Mouse (Mus musculus) liver, adult 2 months (tissue): ENCODE data around the gene Scn4a. TPM values are rescaled to one million over a fixed set of nuclear protein-coding genes. Genes with fewer than 3 reads are reported as not detected.
A peak's percentile ranks its signal among the peaks of the same experiment; 100 is the strongest.

Source experiments
- DNase-seq: peaks from one replicate; pipeline ENCODE4 v3.0.0-alpha.2; 2011; ENCODE audit warnings: low read depth, low spot score; ENCODE audit errors: extremely low read depth
- H3K27ac ChIP-seq: fragments of 200-500 bp; replicated peaks from 2 replicates; pipeline ENCODE4 v1.5.1; 2012; ENCODE audit warnings: low read depth, mild to moderate bottlenecking, control low read depth, inconsistent platforms, low read length; ENCODE audit not compliant: insufficient read depth
- H3K27me3 ChIP-seq: fragments of 200-500 bp; 2 replicates; pipeline ENCODE4 v1.6.1; 2012; ENCODE audit warnings: mild to moderate bottlenecking, moderate library complexity, low read length, inconsistent platforms; ENCODE audit not compliant: control insufficient read depth, insufficient read depth
- H3K36me3 ChIP-seq: fragments of 200-500 bp; 2 replicates; pipeline ENCODE4 v1.6.1; 2012; ENCODE audit warnings: low read length, inconsistent platforms; ENCODE audit not compliant: control insufficient read depth, insufficient read depth
- H3K4me1 ChIP-seq: fragments of 200-500 bp; 2 replicates; pipeline ENCODE4 v1.6.1; 2011; ENCODE audit warnings: low read length; ENCODE audit not compliant: control insufficient read depth, insufficient read depth
- H3K4me3 ChIP-seq: fragments of 200-500 bp; 2 replicates; pipeline ENCODE4 v1.5.1; 2011; ENCODE audit warnings: low read depth, mild to moderate bottlenecking, control low read depth, low read length, moderate library complexity; ENCODE audit not compliant: insufficient read depth
- H3K79me2 ChIP-seq: fragments of 200-500 bp; 2 replicates; pipeline ENCODE4 v1.6.1; 2012; ENCODE audit warnings: inconsistent platforms, mild to moderate bottlenecking, low read length, moderate library complexity; ENCODE audit not compliant: control insufficient read depth, insufficient read depth
- H3K9ac ChIP-seq: fragments of 200-500 bp; 2 replicates; pipeline ENCODE4 v1.6.1; 2012; ENCODE audit warnings: low read depth, mild to moderate bottlenecking, control low read depth, inconsistent platforms, low read length
- CTCF ChIP-seq: fragments of 200-500 bp; IDR thresholded peaks from 2 replicates; pipeline ENCODE4 v1.5.1; 2011; ENCODE audit warnings: low read depth, low read length, control low read depth
- POLR2A ChIP-seq: fragments of 200-500 bp; IDR thresholded peaks from 2 replicates; pipeline ENCODE4 v1.6.1; 2011; ENCODE audit warnings: low read length, control low read depth; ENCODE audit not compliant: insufficient read depth; ENCODE audit errors: extremely low read depth
- WGBS: fragments of 180-500 bp; shearing (Covaris S2); methylation state at CpG from one replicate; pipeline ENCODE4 v1.1.7; 2018; 5-methylcytosine and 5-hydroxymethylcytosine counted together
- polyA plus RNA-seq: library from polyadenylated mRNA; depleted of rRNA; stranded (reverse); fragments of >200 nt; gene quantifications from 2 replicates; pipeline ENCODE4 v1.2.3, GENCODE M21; 2012
- total RNA-seq: library from RNA; depleted of rRNA; stranded (reverse); fragments of >200 nt; gene quantifications from 2 replicates; pipeline ENCODE4 v1.2.3, GENCODE M21; 2014

Scn4a gene
- total and polyA plus RNA-seq, 2 experiments = 0.02 to 0.09 TPM

DNA sequence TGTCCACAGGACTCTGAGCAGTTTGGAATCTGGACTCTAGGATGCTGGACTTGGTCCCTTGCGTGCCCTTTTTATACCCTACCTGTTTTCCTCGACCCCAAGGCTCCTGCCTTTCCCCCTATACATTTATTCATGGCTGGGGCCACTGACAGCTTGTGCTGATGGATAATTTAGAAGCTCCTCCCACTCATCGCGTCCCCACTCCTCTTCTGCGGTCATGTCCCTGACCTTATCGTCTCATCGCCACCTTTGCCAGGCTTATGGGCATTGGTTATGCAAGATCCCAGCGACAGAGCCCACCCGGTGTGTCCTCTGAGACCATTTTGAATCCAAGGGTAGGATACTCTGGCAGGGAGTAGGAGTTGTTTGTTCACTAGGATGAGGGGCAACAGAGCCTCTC, 51.3 kb downstream of the Scn4a start, which contains the start of gene Gh:
TSS of gene Gh (minus strand) at position 101 of the 400 bp plus-strand sequence.
- WGBS = 77% methylated on average over 9 of the region's 9 CpGs
- H3K79me2 ChIP-seq = no peaks in the 10 kb centered on the region
- H3K27me3 ChIP-seq = no peaks in the 10 kb centered on the region
- no peak for DNase-seq
- no peaks in the 10 kb centered on the region for H3K4me1 ChIP-seq
- no peak for TF ChIP-seq POLR2A
- TF ChIP-seq CTCF = no peak
- no peak within 1 kb of the TSS for H3K4me3 ChIP-seq
- no peak within 1 kb of the TSS for H3K27ac ChIP-seq
- H3K9ac ChIP-seq = no peak within 1 kb of the TSS
- no peaks in the 10 kb centered on the region for H3K36me3 ChIP-seq

DNA sequence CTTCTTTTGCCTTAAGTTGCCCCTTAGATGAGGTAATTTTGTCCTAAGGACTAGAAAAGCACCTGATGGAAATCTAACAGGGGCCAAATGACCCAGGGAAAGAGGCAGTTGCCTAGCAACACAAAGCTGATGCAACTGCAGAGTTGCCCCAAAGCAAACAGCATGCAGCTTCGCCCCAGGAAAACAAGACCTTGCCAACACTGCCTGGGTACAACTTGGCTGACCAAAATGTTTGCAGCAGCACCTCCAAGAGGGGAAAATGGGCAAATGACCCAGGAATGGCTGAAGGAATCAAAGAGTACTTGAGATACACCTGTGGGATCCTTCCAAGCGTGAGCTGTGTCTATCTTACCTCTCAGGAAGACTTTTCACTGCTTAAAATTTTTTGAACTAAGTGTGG, 61.2 kb downstream of the Scn4a start:
- Histone ChIP-seq H3K4me1 (no peaks in the 10 kb centered on the region), H3K27me3 (no peaks in the 10 kb centered on the region), H3K36me3 (no peaks in the 10 kb centered on the region), H3K9ac (no peak overlapping the region), H3K4me3 (no peak overlapping the region), H3K27ac (no peak overlapping the region), H3K79me2 (no peaks in the 10 kb centered on the region)
- DNase-seq = peak; percentile 75
- no peak for TF ChIP-seq POLR2A
- TF ChIP-seq CTCF = no peak
- 62% methylated on average over 2 of the region's 2 CpGs for WGBS

DNA sequence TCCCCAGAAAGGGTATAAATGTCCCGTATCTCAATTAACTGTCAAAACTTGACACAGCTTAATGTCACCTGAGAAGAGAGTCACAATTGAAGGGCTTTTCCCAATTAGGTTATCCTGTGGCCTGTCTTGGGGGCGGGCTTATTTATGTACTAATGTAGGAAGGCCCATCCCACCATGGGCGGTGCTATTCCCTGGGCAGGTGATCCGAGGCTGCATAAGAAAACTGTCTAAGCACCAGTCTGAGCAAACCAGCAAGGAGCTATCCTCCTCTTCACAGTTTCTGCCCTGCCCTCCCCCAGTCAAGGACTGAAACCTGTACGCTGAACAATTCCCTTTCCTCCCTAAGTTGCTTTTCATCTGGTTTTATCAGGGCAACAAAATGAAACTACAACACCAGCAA, 62.7 kb downstream of the Scn4a start:
- WGBS = 95% methylated on average over 5 of the region's 5 CpGs
- H3K4me1 ChIP-seq = no peaks in the 10 kb centered on the region
- TF ChIP-seq CTCF (no peak), POLR2A (no peak)
- H3K27me3 ChIP-seq = no peaks in the 10 kb centered on the region
- H3K9ac ChIP-seq = no peak overlapping the region
- H3K4me3 ChIP-seq = no peak overlapping the region
- no peak for DNase-seq
- no peaks in the 10 kb centered on the region for H3K36me3 ChIP-seq
- no peak overlapping the region for H3K27ac ChIP-seq
- H3K79me2 ChIP-seq = no peaks in the 10 kb centered on the region

DNA sequence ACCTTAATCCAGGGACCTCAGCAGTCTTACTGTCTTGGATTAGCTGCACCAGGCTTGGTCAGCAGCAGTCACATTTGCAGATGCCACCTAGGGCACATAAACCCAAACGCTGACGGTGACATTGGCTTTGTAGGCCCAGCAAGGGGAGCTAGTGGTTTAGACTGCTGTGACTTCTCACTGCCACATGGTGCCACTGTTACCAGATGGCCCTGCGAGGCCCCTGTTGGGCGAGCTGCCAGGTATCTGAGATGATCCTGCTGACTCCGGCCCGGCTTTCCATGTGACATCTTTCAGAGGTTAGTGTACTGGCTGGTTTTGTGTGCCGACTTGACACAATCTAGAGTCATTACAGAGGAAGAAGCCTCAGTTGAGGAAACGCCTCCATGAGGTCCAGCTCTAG, 63.7 kb downstream of the Scn4a start:
- Histone ChIP-seq H3K36me3 (no peaks in the 10 kb centered on the region), H3K79me2 (no peaks in the 10 kb centered on the region), H3K4me1 (no peaks in the 10 kb centered on the region), H3K27ac (no peak overlapping the region), H3K4me3 (no peak overlapping the region), H3K9ac (no peak overlapping the region), H3K27me3 (no peaks in the 10 kb centered on the region)
- DNase-seq = peak; percentile 45
- TF ChIP-seq CTCF (peak; percentile 49), POLR2A (no peak)
- 28% methylated on average over 8 of the region's 8 CpGs for WGBS

DNA sequence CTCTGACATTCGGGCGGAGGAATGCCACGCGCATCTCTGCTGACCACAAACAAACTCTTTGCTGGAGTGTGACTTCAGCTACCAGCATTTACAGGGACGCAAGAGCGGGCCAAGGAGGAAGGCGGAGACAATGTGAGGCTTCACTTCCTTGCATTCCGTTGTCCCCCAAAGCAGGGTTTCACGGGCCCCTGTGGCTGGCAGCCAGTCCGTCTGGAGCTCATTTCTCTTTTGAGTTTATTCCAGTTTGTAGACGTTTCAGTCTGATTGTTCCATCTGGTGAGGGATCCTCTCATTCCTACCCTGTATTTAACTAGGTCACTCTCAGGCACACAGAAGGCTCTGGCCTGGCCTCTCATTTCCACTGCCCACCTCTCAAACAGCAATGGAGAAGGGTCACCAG, 66.1 kb downstream of the Scn4a start:
- Histone ChIP-seq H3K9ac (no peak overlapping the region), H3K36me3 (no peaks in the 10 kb centered on the region), H3K79me2 (no peaks in the 10 kb centered on the region), H3K4me3 (no peak overlapping the region), H3K4me1 (no peaks in the 10 kb centered on the region), H3K27ac (no peak overlapping the region), H3K27me3 (no peaks in the 10 kb centered on the region)
- no peak for TF ChIP-seq POLR2A
- no peak for TF ChIP-seq CTCF
- 83% methylated on average over 11 of the region's 11 CpGs for WGBS
- no peak for DNase-seq

DNA sequence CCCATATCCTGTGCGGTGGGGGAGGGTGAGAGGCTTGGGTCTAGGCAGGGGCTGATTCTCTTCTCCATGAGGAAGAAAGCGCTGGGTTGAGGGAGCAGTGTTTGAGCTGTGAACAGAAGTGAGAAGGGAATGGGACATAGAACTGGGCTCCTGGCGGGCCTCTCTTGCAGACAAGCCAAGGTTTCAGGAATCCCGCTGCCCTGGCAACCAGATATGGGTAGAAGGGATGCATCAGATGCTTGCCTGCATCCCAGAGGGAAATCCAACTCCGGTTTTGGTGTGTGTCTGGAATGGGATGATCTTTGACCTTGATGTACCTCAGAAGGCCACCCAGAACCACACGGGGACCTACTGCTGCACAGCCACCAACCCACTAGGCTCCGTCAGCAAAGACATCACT, 66.9 kb downstream of the Scn4a start:
- WGBS = 85% methylated on average over 7 of the region's 7 CpGs

More for the DNA sequence above, 66.9 kb downstream of the Scn4a start:
- H3K4me3 ChIP-seq = no peak overlapping the region
- H3K4me1 ChIP-seq = no peaks in the 10 kb centered on the region
- H3K27ac ChIP-seq = no peak overlapping the region
- no peaks in the 10 kb centered on the region for H3K27me3 ChIP-seq
- DNase-seq = no peak
- no peaks in the 10 kb centered on the region for H3K36me3 ChIP-seq
- TF ChIP-seq POLR2A = no peak
- no peak for TF ChIP-seq CTCF
- no peaks in the 10 kb centered on the region for H3K79me2 ChIP-seq
- no peak overlapping the region for H3K9ac ChIP-seq
